Mouse (Mus musculus) 3134 (cell line): Measurements from ENCODE around the gene Lrmda.

Source experiments
- DNase-seq: peaks from one replicate; pipeline ENCODE4 v3.0.0-alpha.2; 2011; ENCODE audit warnings: low spot score; ENCODE audit not compliant: insufficient read length; ENCODE audit errors: extremely low read depth

Lrmda gene

GRCm38 (mm10) chr14:22371136-22371535 lies 351.6 kb downstream of the Lrmda start:
- DNase-seq = no peak

GRCm38 (mm10) chr14:22372666-22373360 lies 353.3 kb downstream of the Lrmda start:
- no peak for DNase-seq

- DNase-seq = no peak
Observed at GRCm38 (mm10) chr14:22373361-22373745, 353.8 kb downstream of the Lrmda start.

- no peak for DNase-seq
Observed at GRCm38 (mm10) chr14:22377148-22377547, 357.6 kb downstream of the Lrmda start.

- DNase-seq = no peak
Observed at GRCm38 (mm10) chr14:22382101-22382500, 362.6 kb downstream of the Lrmda start.

- DNase-seq = no peak
Observed at GRCm38 (mm10) chr14:22393616-22394015, 374.1 kb downstream of the Lrmda start.

GRCm38 (mm10) chr14:22402411-22402810 lies 382.9 kb downstream of the Lrmda start:
- no peak for DNase-seq

GRCm38 (mm10) chr14:22406623-22407022 lies 387.1 kb downstream of the Lrmda start:
- no peak for DNase-seq

GRCm38 (mm10) chr14:22410826-22411225 lies 391.3 kb downstream of the Lrmda start:
- DNase-seq = no peak

- no peak for DNase-seq
Observed at GRCm38 (mm10) chr14:22413220-22413619, 393.7 kb downstream of the Lrmda start.

- no peak for DNase-seq
Observed at GRCm38 (mm10) chr14:22417706-22418105, 398.2 kb downstream of the Lrmda start.

GRCm38 (mm10) chr14:22421668-22422067 lies 402.2 kb downstream of the Lrmda start:
- DNase-seq = no peak

- no peak for DNase-seq
Observed at GRCm38 (mm10) chr14:22425018-22425534, 405.6 kb downstream of the Lrmda start.

GRCm38 (mm10) chr14:22435441-22435840 lies 415.9 kb downstream of the Lrmda start:
- DNase-seq = no peak

- DNase-seq = no peak
Observed at GRCm38 (mm10) chr14:22435860-22436377, 416.4 kb downstream of the Lrmda start.

- DNase-seq = no peak
Observed at GRCm38 (mm10) chr14:22440341-22440999, 421.0 kb downstream of the Lrmda start.

- no peak for DNase-seq
Observed at GRCm38 (mm10) chr14:22441859-22442447, 422.4 kb downstream of the Lrmda start.

GRCm38 (mm10) chr14:22442719-22443118 lies 423.2 kb downstream of the Lrmda start:
- DNase-seq = no peak

GRCm38 (mm10) chr14:22444541-22444940 lies 425.0 kb downstream of the Lrmda start:
- DNase-seq = no peak

GRCm38 (mm10) chr14:22445161-22445821 lies 425.8 kb downstream of the Lrmda start:
- DNase-seq = peak; percentile 5
